Mouse (Mus musculus): ENCODE measurements around the gene Synrg. TPM values are rescaled to one million over a fixed set of nuclear protein-coding genes. Genes with fewer than 3 reads are reported as not detected.
A peak's percentile ranks its signal among the peaks of the same experiment; 100 is the strongest.

The Synrg gene
- polyA plus RNA-seq, 1 experiment, result 24.9 TPM

GRCm38 (mm10) chr11:83979992-83980391, 15.8 kb downstream of the Synrg start:
- DNase-seq (ENCODE audit: extremely low spot score in 1 of 2, low spot score in 1 of 2), result no peak

DNA sequence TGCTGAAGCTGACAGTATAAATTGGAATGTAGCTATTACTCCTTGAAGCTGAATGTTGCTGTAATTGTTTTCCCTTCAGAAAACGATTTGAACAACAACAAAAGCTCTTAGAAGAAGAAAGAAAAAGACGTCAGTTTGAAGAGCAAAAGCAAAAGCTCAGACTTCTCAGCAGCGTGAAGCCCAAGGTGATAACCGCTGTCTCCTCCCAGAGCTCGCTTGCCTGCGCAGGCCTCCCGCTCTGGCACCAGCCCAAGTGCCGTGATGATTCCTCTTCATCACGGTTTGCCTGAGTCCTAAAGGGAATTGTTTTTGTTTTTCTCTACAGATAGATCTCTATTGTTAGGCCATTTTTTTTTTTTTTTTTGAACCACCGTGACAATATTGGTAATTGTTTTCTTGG, 17.1 kb downstream of the Synrg start:
- DNase-seq (ENCODE audit: extremely low spot score in 1 of 2, low spot score in 1 of 2), result no peak

- no peak for DNase-seq (ENCODE audit: extremely low spot score in 1 of 2, low spot score in 1 of 2)
Observed at GRCm38 (mm10) chr11:83991701-83992100, 27.5 kb downstream of the Synrg start.

- no peak for DNase-seq (ENCODE audit: extremely low spot score in 1 of 2, low spot score in 1 of 2)
Observed at GRCm38 (mm10) chr11:83993428-83993827, 29.2 kb downstream of the Synrg start.

GRCm38 (mm10) chr11:83994481-83994880, 30.3 kb downstream of the Synrg start:
- no peak for DNase-seq (ENCODE audit: extremely low spot score in 1 of 2, low spot score in 1 of 2)

GRCm38 (mm10) chr11:83995535-83995950, 31.3 kb downstream of the Synrg start:
- DNase-seq (ENCODE audit: extremely low spot score in 1 of 2, low spot score in 1 of 2), result peak; percentile 71 to 74

GRCm38 (mm10) chr11:83997171-83997868, 33.1 kb downstream of the Synrg start:
- no peak for DNase-seq (ENCODE audit: extremely low spot score in 1 of 2, low spot score in 1 of 2)

DNA sequence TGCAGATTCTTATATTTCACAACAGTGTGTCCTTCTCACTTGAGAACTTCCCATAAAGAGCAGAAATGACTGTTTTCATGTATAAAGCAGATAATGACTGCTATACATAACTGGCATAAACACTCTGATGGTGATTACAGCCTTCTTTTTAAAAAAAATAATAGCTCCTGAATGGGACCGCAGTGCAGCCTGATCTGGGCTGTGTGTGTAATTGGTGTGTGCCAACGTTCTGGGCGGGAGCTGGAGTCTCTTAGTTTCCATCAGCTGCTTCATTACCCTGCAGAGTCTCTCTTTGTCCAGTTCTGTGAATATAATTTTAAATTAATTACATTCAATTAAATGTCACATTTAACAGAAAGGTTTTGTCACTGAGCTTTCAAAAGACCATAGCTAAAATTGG, 34.8 kb downstream of the Synrg start:
- DNase-seq (ENCODE audit: extremely low spot score in 1 of 2, low spot score in 1 of 2), result no peak

GRCm38 (mm10) chr11:83999411-83999915, 35.2 kb downstream of the Synrg start:
- no peak for DNase-seq (ENCODE audit: extremely low spot score in 1 of 2, low spot score in 1 of 2)

DNA sequence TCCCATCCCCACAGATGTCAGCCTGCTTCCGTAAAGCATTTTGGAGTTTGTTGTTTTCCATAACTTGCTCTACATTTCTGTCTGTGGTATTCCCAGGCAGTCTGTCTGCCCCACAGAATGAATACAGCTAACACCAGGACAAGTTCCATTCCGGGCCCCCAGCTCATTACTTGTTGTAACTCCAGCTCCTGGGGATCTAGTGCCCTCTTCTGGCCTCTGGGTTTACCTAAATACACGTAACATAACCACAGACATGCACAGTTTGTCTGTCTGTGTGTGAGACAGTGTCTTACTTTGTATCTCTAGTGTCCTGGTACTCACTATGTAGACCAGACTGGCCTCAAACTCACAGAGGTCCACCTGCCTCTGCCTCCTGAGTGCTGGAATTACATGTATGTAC, 37.0 kb downstream of the Synrg start:
- no peak for DNase-seq (ENCODE audit: extremely low spot score in 1 of 2, low spot score in 1 of 2)

- DNase-seq (ENCODE audit: extremely low spot score in 1 of 2, low spot score in 1 of 2), result peak in 1 of 2 experiments; percentile 18
Observed at GRCm38 (mm10) chr11:84003986-84004385, 39.8 kb downstream of the Synrg start.

GRCm38 (mm10) chr11:84009001-84009400, 44.8 kb downstream of the Synrg start:
- DNase-seq (ENCODE audit: extremely low spot score in 1 of 2, low spot score in 1 of 2), result no peak

- DNase-seq (ENCODE audit: extremely low spot score in 1 of 2, low spot score in 1 of 2), result no peak
Observed at GRCm38 (mm10) chr11:84010411-84010810, 46.2 kb downstream of the Synrg start.

DNA sequence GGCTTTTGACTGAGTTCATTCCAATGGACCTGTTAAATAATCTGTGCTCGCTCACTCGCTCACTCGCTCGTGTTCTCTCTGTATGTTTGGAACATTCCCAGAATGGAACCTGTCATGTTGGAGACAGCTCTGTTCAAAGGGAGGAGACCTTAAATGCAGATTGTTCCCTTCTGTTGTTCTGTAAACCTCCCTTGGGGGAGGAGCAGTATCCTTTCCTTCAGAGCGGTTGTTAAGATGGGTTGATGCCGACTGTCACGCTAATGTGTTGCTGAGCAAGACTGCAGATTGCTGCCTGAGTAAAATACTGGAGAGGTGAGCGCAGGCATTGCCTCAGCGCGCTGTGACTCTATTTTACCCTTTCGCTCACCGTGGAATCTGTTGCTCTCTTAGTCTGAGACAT, 46.8 kb downstream of the Synrg start:
- peak in 1 of 2 experiments; percentile 36 for DNase-seq (ENCODE audit: extremely low spot score in 1 of 2, low spot score in 1 of 2)

DNA sequence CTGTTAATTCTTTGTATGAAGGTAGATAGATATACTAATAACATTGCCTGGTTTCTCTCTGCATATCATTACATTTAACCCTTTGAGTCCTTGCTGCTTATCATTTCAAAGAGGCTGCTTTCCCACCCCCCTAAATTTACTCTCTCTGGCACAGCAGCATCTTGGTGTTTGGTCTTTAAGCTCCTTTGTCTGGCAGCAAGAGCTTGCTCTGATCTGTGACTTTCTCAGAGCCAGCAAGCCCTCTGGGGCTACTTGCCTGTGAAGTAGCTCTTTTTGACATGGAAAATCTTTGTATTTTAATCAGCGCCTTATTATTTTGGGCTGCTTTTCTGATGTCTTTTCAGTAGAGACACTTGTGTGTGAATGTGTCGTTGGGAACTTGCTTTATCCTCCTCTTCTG, 47.3 kb downstream of the Synrg start:
- DNase-seq (ENCODE audit: extremely low spot score in 1 of 2, low spot score in 1 of 2), result no peak

GRCm38 (mm10) chr11:84013105-84013504, 48.9 kb downstream of the Synrg start:
- DNase-seq (ENCODE audit: extremely low spot score in 1 of 2, low spot score in 1 of 2), result peak in 1 of 2 experiments; percentile 45

DNA sequence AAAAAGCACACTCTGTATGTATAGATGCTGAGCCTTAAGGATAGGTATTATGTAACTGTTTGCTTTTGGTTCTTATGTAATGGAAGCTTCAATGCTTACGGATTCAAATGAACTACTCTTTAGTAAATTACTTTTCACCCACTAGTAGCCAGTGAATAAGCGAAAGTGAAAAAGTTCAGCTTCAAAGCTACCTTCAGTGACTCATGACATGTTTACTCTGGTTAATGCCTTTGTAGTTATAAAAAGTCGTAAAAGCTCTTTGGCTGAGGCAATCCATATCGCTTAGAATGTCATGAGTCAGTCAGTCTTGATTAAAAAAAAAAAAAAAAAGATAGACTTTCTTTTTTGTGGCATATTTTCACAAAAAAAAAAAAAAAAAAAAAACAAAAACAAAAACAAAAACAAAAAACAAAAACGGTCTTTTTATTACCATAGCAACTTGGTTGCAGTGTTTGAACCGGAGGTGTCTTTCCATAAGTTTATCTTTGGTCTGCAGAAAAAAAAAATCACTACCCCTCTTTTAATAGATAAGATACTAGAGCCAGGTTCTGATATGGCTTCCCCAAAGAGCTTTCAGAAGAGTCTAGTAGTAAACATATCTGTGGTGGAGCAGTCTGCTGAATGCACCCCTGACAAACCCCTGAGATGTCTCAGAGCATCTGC, 52.0 kb downstream of the Synrg start:
- no peak for DNase-seq (ENCODE audit: extremely low spot score in 1 of 2, low spot score in 1 of 2)

DNA sequence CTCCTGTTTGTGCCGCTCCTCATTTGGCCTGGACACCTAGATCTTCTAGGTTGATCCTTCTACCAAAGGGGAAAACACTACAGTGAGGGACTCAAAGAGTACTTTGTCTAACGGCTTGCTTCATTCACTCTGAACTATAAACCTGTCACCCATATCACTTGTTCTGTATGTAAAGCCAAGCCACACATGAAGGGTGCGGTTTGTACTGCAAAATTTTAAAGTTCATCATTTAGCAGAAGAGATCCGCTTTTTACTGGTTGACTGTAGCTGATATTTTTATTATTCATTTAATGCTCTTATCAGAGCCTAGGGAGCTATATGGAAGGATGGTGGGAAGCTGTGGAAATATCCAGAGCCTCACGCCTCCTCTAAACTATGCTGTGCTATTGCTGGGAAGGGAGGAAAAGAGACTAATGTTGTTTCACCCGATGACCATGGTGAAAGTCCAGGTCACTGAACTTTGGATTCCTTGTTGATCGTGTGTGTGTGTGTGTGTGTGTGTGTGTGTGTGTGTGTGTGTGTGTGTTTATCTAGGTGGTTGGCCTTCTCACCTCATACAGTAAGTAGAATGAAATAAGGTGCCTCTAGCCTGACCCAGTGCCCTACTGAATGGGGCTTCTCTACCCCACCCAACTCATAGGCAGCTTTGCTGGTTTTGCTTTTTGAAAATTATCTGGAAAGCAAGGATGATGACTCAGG, 52.7 kb downstream of the Synrg start:
- no peak for DNase-seq (ENCODE audit: extremely low spot score in 1 of 2, low spot score in 1 of 2)

GRCm38 (mm10) chr11:84027231-84027630, 63.0 kb downstream of the Synrg start:
- no peak for DNase-seq (ENCODE audit: extremely low spot score in 1 of 2, low spot score in 1 of 2)

GRCm38 (mm10) chr11:84028271-84029028, 64.2 kb downstream of the Synrg start:
- no peak for DNase-seq (ENCODE audit: extremely low spot score in 1 of 2, low spot score in 1 of 2)

- peak in 1 of 2 experiments; percentile 80 for DNase-seq (ENCODE audit: extremely low spot score in 1 of 2, low spot score in 1 of 2)
Observed at GRCm38 (mm10) chr11:84031971-84032370, 67.7 kb downstream of the Synrg start.

Data from frontal cortex, adult 2 months (tissue).